Mouse (Mus musculus) thymus, postnatal 10 days (tissue): ENCODE results near the gene Rpl41.
A peak's percentile ranks its signal among the peaks of the same experiment; 100 is the strongest.
"Not testable (repeated sequence)": the region's sequence is repeated elsewhere in the genome, so short reads cannot be mapped to it uniquely, and the experiment has no call there.

Source experiments
- DNase-seq, 2 experiments: peaks; one replicate each; pipeline ENCODE4 v3.0.0; 2021; ENCODE audit warnings: low spot score in 2 of 2

The Rpl41 gene

DNA sequence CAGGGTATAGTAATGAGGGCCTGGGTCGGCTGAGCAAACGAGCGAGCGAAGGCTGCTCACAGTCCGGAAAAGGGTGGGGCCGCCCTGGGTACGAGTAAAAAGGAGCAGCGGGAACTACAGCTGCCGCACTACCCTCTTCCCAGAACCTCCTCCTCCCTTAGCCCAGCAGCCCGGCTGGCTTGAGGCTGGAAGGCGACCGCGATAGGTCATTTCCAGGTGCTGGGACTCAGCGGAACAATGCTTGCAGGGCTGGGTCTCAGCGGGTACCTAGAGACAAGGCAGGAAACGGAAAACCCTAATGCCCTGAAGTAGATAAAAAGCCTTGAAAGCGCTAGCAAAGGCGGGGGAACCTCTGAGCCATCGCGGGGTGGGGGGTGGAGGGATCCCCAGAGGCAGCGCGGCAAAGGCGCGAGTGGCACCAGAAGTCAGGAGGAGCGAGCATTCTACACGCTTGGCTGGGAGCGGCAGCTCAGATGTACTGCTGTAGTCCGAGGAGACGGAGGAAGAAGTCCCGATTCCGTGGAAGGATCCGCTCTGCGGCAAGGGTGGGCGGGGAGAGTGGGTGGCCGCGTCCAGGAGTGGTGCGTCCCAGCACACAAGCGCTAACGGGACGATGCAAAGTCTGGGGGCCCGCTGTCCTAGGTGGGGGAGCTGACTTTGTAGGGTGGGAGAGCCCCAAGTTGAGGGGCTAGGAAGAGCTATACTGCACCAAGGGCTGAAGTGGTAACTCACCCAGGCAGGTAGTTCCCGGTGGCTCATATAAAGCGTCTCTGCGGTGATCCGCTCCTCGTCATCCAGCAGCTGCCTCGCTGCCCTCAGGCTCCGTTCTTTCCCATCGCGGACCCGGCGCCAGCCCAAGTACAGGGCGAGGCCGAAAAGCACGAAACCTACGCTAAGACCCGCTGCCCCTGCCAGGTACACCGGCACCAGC lies 24.1 kb downstream of the Rpl41 start:
- peak; percentile 56 to 66 for DNase-seq

DNA sequence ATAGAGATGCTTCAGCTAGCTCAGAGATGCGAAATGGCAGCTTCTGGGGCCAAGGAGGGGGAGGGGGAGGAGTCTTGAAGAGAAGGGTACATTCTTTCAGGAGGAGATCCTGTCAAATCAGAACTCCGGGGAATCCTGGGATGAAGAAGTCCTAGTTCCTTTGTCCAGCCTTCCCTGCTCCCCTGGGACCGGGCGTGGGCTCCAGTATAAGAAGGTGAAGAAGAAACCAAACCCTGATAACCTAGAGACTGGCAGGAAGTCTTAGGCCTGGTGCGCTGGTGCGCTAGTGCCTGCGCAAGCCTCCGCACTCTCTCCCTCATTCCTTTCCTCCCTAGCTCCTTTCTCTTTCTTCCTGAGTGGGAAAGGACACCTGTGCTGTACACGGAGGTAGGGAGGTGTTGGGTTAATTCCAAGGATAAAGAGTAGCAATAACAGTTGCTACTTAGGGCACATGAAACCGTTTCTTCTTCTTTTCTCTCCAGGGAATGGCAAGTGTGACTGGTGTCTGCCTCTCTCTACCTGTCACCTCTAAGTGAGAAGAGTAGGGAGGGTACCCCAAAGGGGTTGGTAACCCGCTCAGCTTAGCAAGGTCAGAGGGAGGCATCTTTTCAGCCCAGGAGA lies 24.9 kb downstream of the Rpl41 start:
- DNase-seq = no peak

DNA sequence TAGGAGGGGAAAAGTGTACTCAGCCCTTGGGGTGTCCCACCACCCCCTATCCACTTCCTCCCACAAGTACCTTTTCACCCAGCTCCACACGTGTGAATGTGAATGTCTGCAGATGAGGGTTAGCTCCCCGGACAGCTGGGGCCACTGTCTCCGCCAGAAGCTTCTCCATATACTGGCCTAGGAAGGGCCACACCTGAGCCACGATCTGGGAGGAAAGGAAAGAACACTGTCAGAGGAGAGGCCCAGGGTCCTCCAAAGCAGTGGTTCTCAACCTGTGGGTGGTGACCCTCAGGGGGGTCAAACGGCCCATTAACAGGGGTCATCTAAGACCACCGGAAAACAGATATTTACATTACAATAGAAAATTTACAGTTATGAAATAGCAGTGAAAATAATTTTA lies 26.8 kb downstream of the Rpl41 start:
- DNase-seq = no peak

DNA sequence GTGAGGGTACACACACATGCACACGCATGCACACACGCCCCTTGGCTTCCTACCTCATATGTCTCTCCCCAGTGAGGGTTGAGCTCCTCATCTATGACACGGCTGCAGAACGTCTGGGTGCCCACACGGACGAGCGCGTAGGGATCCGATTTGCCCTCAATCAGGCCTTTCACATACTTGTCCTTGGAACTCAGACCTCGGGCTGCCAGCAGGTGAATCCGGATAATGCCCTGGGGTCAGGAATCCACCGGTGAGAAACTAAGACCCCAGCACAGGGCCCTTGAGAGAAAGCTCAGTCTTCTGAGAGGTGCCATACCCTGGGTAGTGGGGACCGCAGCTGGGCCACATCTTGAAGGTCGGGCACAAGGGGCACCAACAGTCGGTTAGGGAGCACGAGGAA lies 28.5 kb downstream of the Rpl41 start:
- no peak for DNase-seq

DNA sequence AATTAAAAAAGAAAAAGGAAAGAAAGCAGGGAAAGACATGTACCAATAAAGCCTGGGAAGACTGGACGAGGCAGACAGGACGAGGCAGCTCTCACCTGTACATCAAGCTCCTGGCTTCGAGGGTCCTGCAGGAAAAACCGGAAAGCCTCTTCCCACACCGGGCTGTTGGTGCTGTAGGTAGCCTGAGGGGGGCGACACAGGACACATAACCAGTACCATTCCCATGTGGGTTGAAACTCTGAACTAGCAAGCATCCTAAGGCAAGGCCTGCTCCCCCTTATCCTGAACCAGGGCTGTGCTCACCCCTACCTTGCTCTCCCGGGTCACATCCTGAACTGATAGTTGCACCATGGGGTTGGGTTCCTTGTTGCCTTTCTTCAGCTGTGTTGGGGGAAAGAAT lies 30.3 kb downstream of the Rpl41 start:
- peak in 1 of 2 experiments; percentile 47 for DNase-seq

DNA sequence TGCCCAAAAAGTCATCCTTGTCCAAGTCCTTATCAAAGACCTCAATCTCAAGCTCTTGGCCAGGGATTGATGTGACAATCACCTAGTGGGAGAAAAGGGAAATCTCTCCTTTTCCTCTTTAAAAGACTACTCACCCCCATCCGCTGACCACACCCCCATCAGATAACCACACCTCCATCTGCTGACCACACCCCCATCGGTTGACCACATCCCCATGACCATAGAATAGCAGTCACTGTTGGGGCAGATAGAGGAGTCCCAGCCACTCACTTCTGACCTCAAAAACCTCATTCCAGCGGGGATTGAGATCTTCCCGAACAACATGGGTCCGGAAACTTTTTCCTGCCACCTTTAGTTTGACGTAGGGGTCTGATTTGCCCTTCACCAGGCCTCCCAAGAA lies 32.4 kb downstream of the Rpl41 start:
- DNase-seq = no peak

DNA sequence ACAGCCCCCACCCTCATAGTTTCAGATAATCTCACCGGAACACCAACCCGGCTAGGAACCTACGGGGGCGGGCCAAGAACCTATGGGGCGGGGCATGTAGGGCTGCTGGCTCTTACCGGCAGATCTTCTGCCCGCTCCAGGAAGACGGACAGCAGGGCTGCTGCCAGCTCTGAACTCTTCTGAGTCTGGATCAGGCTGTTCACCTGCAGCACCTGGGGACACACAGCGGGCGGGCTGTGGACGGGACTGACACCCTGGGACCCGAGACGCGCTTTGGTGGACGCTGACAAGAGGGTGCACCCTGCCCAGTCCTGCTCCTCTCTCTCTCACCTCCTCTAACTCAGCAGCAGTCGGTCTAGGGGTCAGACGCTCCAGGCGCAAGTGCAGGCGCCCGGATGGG lies 33.1 kb downstream of the Rpl41 start:
- DNase-seq = no peak

DNA sequence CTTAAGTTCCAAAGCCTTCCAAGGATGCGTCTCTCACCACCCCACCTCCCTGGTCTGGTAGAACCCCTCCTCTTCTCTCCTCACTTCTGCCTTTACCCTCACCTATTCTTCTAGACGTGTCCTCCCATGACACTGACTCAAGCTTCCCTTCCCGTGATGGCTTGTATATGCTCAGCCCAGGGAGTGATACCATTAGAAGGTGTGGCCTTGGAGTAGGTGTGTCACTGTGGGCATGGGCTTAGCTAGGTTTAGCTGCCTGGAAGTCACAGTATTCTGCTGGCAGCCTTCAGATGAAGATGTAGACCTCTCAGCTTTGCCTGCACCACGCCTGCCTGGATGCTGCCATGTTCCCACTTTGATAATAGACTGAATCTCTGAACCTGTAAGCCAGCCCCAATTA lies 34.1 kb downstream of the Rpl41 start:
- DNase-seq = no peak

DNA sequence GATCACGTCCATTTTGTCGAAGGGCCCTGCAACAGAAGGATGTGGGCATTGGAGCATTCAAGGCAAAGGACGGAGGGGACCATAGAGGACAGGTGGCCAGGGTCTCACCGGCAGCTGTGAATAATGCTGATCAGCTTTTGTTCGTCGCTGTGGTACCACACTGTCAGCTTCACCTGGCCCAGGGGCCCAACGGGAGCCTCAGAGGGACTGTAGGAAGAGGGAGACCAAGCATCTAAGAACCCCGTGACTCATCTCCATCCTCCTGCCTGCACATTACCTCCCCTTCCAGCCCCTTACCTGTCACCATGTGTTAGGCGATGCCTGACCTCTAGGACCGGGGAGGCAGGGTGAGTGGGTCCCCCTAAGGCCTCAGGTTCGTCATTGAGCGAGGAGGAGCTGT lies 37.3 kb downstream of the Rpl41 start:
- no peak for DNase-seq

DNA sequence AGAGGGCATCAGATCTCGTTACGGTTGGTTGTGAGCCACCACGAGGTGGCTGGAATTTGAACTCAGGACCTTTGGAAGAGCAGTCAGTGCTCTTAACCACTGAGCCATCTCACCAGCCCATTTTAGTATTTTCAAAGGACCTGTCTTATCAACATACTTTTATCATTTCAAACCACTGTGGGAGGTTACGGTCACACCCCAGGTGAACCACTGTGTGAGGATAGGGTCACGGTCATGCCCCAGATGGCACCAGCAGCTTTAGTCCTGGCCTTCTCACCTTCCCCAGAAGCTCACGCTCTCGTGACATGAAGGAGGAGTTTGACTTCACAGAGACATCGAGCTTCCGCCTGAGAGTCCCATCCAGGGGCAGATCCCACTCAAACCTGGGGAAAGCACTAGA lies 37.9 kb downstream of the Rpl41 start:
- DNase-seq = no peak

DNA sequence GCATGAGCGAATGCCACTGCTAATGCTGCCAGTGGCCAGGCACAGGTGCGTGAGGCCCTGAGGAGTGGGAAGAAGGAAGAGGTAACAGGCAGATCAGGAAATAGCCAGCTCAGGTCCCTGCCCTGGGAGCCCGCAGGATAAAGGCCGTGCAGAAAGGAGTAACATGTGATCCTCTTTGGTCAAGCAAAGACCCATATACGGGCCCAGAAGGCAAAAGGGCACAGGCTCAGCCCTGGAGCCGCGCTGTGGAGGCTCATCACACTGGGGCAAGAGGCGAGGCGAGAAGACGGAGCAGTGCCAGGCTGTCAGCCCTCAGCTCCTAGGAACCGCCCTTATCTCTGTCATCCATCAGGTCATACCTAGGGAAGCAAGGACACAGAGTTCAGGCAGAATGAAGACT lies 38.8 kb downstream of the Rpl41 start:
- no peak for DNase-seq

DNA sequence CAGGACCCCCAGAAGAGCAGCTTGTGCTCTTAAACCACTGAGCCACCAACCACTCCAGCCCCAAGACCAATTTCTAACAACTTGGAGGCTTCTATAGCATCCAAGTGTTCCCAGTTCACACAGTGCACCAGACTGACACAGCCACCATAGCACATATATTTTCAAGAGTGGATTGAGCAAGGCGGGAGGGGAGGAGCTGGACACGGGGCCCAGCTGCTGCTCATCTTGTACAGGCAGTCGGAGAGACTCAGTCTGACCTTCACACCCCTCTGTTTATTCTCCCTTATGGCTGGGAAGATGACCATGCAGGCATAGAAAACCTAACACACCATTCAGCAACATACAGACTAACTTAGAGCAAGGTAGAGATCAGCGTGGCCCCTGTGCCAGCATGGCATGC lies 39.3 kb downstream of the Rpl41 start:
- no peak for DNase-seq

DNA sequence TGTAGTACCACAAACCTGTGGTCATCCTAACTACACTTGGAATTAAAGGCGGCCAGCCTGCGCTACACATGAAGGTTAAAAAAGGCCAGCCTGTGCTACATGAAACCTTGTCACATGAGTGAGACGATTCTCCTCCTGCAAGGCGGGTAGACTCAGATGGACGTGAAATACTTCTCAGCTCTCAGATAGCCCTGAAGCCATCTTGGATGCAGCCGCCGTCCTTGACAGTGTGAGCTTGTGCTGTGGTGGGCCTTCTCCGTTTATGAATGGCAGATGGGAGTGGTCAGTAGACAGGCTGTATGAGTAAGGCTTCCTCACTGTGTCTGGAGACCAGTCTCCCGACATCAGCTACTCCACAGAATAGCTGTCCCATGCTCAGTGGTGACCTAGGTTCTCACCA lies 39.9 kb downstream of the Rpl41 start:
- no peak for DNase-seq

DNA sequence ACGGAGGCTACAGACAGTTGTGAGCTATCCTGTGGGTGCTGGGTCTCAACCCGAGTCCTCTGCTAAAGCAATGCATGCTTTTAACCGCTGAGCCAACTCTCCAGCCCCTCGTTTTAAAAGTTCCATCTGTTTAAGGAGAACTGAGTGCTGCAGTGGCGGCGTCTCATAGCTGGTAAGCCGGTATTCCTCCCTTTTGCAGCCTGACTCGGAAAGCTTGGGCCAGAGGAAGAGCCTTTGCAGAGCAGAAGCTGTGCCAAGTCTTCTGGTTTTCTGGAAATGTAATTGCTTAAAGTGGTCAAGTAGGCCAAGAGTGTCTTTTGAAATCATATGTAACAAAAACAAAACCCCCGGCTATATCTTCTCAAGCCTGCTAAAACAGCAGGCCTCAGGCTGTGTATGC lies 40.8 kb downstream of the Rpl41 start:
- DNase-seq = no peak

DNA sequence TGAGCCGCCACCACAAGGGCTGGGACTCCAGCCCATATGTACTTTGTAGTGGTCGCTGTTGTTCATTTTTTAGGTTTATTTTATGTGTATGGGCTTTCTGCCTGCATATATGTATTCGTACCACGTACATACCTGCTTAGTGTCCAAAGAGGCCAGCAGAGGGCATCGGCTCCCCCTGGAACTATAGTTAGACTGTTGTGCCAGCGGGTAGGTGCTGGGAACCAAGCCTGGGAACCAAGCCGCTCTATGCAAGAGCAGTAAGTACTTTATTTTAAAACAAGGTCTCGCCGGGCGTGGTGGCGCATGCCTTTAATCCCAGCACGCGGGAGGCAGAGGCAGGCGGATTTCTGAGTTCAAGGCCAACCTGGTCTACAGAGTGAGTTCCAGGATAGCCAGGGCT lies 43.1 kb downstream of the Rpl41 start:
- DNase-seq = no peak

DNA sequence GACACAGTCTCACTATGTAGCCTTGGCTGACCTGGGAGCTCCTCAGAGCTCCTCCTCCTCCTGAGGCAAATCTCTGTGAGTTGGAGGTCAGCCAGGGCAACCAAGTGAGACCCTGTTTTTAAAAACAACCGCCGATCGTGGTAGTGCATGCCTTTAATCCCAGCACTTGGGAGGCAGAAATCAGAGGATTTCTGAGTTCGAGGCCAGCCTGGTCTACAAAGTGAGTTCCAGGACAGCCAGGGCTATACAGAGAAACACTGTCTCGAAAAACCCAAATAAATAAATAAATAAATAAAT lies 43.8 kb downstream of the Rpl41 start:
- not testable (repeated sequence) for DNase-seq

DNA sequence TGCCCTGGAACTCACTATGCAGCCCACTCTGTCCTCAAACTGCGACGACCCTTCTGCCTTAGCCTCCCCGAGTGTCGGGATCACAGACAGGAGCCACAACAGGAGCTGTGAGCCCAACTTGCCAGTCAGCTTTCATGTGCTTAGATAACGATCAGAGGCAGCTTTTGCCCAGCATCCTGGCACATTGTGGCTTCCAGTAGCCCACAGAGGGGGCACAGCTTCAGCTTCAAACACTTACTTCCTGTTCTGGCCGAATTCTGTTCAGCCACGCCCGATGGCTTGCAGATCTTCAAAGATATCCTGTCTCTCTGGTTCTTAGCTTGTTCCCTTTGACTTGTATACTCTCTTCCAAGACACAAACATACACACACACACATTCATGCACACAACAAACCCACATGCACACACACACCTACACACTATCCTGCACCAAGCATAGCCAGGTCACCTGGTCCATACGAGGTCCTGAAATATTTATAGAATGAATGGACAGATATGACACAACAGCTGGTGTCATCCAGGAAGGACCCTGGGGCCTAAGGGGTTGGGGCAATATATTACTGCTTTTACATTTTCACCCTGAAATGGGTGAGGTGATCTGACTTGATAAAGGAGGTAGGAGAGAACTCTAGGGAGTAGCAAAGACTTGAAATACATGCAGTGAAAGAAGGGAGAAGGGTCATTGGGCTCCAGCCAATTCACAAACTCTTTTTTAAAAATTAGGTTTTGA lies 44.3 kb downstream of the Rpl41 start:
- no peak for DNase-seq

DNA sequence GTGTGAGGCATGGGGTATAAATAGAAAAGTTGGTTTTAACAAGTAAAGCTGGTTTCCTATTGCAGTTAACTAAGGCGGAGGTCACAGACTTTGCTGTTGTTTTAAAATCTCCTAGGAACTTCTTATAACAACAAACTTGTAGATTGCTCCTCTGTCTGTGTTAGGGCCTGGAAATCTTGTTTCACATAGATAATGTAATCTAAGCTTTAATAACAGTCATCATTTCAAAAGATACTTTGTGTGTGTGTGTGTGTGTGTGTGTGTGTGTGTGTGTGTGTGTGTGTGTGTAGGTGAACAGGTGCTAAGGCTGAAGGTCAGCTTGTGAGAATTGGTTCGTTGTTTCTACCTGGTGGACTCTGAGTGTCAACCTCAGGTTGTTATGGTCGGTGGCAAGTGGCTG lies 45.1 kb downstream of the Rpl41 start:
- DNase-seq = no peak

DNA sequence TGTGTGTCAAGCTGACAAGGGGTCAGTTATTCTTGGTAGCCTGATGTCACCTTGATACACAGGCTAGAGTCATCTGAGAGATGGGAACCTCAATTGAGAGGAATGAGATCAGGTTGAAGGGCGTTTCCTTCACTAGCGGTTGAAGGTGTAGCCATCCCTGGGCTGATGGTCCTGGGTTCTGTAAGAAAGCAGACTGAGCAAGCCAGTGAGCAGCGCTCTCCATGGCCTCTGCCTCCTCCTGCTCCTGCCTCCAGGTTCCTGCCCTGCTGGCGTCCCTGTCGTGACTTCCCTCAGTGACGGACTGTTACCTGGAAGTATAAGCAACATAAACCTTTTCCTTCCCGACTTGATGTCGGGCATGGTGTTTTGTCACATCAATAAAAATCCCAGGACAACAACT lies 45.6 kb downstream of the Rpl41 start:
- DNase-seq = no peak

DNA sequence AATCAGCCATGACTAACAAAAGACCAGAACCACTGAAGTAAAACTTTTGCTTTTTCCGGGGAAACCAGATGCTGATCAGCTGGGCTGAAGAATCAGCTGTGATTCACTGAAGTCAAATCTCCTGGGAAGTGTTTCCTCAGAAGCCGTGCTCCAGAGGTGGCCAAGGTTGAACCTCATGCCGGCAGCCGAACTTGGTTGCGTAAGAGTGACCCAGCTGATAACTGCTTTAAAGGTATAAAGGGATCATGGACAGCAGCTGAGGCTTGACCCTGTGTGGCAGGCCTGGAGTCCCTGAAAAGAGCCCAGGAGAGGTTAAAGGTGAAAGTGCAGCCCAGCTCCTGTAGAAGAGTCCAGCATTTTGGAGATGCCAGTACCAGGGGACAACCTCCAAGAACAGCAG lies 46.8 kb downstream of the Rpl41 start:
- DNase-seq = no peak

DNA sequence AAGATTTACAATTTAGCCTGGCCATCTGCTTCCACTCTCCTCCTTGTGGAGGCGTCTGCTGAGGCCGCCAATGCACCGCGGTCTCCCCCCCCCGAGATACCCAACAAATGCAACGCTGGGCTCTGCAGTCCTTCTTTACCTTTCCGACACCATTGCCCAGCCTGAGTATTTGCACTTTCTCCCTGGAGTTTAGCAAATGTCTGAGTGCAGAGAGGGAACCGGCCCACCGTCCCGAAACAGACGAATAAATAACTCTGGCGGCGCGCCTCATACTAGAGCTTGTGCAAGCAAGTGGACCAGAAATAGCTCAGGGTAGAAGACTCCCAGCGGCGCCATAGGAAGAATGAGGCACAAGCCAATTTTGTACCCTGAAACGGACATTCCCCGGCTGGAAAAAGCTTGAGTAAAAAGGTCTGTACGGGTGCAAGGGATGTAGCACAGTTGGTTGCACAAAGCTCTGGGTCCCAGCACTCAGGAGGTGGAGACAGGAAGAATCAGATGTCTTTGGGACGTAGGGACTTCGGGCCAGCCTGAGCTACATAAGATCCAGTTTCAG lies 49.9 kb downstream of the Rpl41 start:
- peak; percentile 28 to 37 for DNase-seq

DNA sequence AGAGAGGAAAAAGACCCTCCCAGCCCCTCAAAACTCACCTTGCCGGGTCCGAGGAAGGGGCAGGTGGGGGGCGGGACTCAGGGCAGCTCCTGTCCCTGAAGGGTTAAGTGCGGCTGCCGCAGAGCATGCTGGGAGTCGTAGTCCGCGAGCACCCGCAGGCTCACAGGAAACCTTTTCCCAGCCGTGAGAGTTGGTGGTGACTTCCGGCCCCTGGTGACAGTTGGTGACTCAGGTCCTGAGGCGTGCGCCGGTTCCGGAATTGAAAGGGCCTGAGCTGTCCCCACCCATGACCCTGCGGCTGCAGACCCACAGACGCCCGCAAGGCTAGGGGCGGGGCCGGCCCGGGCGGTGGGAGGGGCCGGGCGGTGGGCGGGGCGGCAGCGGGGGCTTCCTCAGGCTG lies 50.5 kb downstream of the Rpl41 start, which contains the start of gene Myl6b:
Gene Myl6b (minus strand): TSS at position 96 of the 400 bp plus-strand sequence.
- DNase-seq = peak; percentile 92 to 95
